Mouse (Mus musculus): ENCODE data around the gene Hecw2.

GRCm38 (mm10) chr1:54012414-54012813 is 182.6 kb downstream of the Hecw2 start:
- no peak for TF ChIP-seq POLR2A (IDR thresholded peaks at IDR 0.05; ENCODE audit: insufficient read depth, low read depth, low read length)
- no peak for TF ChIP-seq CTCF (IDR thresholded peaks at IDR 0.05)
